Mouse (Mus musculus) adrenal gland, postnatal 0 days (tissue): ENCODE measurements around the gene Slc4a7. TPM values are rescaled to one million over a fixed set of nuclear protein-coding genes. Genes with fewer than 3 reads are reported as not detected.

Source experiments
- polyA plus RNA-seq: library from polyadenylated mRNA; unstranded; fragments of >200 nt; fragmentation: Nextera tagmentation; extraction: Ambion mirVana; gene quantifications from 2 replicates; pipeline ENCODE4 v1.2.1, GENCODE M21; 2015

The Slc4a7 gene
- polyA plus RNA-seq = 7.9 and 12.7 TPM in 2 replicates

DNA sequence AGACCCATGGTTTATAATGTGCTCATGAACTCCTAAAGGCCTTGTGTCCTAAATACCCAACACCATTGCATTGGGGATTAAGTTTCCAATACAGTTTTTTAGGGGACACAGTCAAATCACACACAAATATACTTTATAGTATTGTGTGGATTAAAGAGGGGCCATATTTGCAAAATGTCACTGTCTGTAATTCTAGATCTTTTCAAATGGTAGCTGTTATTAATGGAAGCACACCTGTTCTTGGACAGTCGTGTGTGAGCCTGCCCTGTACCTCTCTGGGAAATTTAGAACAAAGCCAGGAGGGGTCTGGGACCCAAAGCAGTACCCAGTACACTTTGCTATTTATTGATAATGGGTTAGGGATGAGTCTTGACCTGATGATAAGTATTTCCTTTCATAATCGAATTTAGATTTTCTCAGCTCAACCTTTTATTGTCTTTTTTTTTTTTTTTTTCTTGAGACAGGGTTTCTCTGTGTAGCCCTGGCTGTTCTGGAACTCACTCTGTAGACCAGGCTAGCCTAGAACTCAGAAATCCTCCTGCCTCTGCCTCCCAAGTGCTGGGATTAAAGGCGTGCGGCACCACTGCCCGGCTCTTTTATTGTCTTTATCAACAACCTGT, at the start of gene Slc4a7:
Slc4a7 (plus strand) TSS at position 570 of the 620 bp plus-strand sequence.

GRCm38 (mm10) chr14:14803115-14803514, 101.0 kb downstream of the Slc4a7 start, which contains the start of gene Nek10:
Nek10 (plus strand) TSS chr14:14803415.

Other genes with a start within 250 kb of the Slc4a7 start
- not detected in 2 replicates for gene Nek10, start 101.1 kb downstream of the Slc4a7 start, polyA plus RNA-seq